Mouse (Mus musculus) embryonic fibroblast, embryonic 13.5 days (primary cell): Measurements from ENCODE around the gene Dip2b. TPM values are rescaled to one million over a fixed set of nuclear protein-coding genes. Genes with fewer than 3 reads are reported as not detected.

ENCODE experiments used
- H3K27ac ChIP-seq: 2 replicates; pipeline ENCODE4 v1.5.1; 2012; ENCODE audit warnings: low read length, control low read depth, inconsistent platforms; ENCODE audit not compliant: insufficient read depth
- H3K4me1 ChIP-seq: 2 replicates; pipeline ENCODE4 v1.6.1; 2011; ENCODE audit warnings: low read length; ENCODE audit not compliant: control insufficient read depth, insufficient read depth
- H3K4me3 ChIP-seq: 2 replicates; pipeline ENCODE4 v1.5.1; 2011; ENCODE audit warnings: mild to moderate bottlenecking, control low read depth, low read length; ENCODE audit not compliant: insufficient read depth
- CTCF ChIP-seq: IDR thresholded peaks from 2 replicates; pipeline ENCODE4 v1.5.1; 2011; ENCODE audit warnings: mild to moderate bottlenecking, control low read depth, low read length, moderate library complexity, borderline replicate concordance; ENCODE audit not compliant: insufficient read depth
- POLR2A ChIP-seq: IDR thresholded peaks from 2 replicates; pipeline ENCODE4 v1.6.1; 2011; ENCODE audit warnings: low read depth, mild to moderate bottlenecking, control low read depth, low read length, moderate library complexity
- polyA plus RNA-seq: library from polyadenylated mRNA; stranded (reverse); fragments of >200 nt; gene quantifications from 2 replicates; pipeline ENCODE4 v1.2.4, GENCODE M21; 2011; ENCODE audit warnings: low read depth; ENCODE audit not compliant: missing spikeins, insufficient read length

Dip2b gene
- polyA plus RNA-seq: 19.2 and 20.6 TPM in 2 replicates

- Histone ChIP-seq H3K4me1 (peaks cover 5% of the 10 kb centered on the region), H3K27ac (peak within 1 kb of the TSS; percentile 70), H3K4me3 (peak within 1 kb of the TSS; percentile 80)
- TF ChIP-seq CTCF (peak; percentile 97), POLR2A (peak; percentile 58)
Measured at GRCm38 (mm10) chr15:100038470-100038971, at the start of gene Dip2b. TSS of gene Dip2b (plus strand) at chr15:100038664.

- H3K4me1 ChIP-seq: no peaks in the 10 kb centered on the region
- no peak overlapping the region for H3K27ac ChIP-seq
- H3K4me3 ChIP-seq: no peak overlapping the region
- TF ChIP-seq CTCF: no peak
Measured at GRCm38 (mm10) chr15:99993100-99993499, 45.4 kb upstream of the Dip2b start.

GRCm38 (mm10) chr15:99997114-99997804 lies 41.2 kb upstream of the Dip2b start:
- TF ChIP-seq CTCF: no peak
- H3K27ac ChIP-seq: no peak overlapping the region
- no peak overlapping the region for H3K4me3 ChIP-seq
- no peaks in the 10 kb centered on the region for H3K4me1 ChIP-seq

- no peaks in the 10 kb centered on the region for H3K4me1 ChIP-seq
- TF ChIP-seq POLR2A: no peak
- no peak for TF ChIP-seq CTCF
- H3K27ac ChIP-seq: no peak overlapping the region
- H3K4me3 ChIP-seq: no peak overlapping the region
Measured at GRCm38 (mm10) chr15:99999390-99999789, 39.1 kb upstream of the Dip2b start.

GRCm38 (mm10) chr15:100004677-100005273 lies 33.7 kb upstream of the Dip2b start:
- Histone ChIP-seq H3K4me1 (no peaks in the 10 kb centered on the region), H3K27ac (no peak overlapping the region), H3K4me3 (no peak overlapping the region)
- TF ChIP-seq CTCF (no peak), POLR2A (no peak)

GRCm38 (mm10) chr15:100006180-100006579 lies 32.3 kb upstream of the Dip2b start:
- H3K4me3 ChIP-seq: no peak overlapping the region
- no peak for TF ChIP-seq POLR2A
- TF ChIP-seq CTCF: no peak
- no peak overlapping the region for H3K27ac ChIP-seq
- no peaks in the 10 kb centered on the region for H3K4me1 ChIP-seq

- Histone ChIP-seq H3K4me3 (no peak overlapping the region), H3K4me1 (peaks cover 2% of the 10 kb centered on the region; the same call in 1 of the 2 replicates), H3K27ac (no peak overlapping the region)
- TF ChIP-seq CTCF (no peak), POLR2A (no peak)
Measured at GRCm38 (mm10) chr15:100018280-100018899, 20.1 kb upstream of the Dip2b start.

GRCm38 (mm10) chr15:100021175-100021574 lies 17.3 kb upstream of the Dip2b start:
- Histone ChIP-seq H3K4me1 (peaks cover 4% of the 10 kb centered on the region), H3K27ac (no peak overlapping the region), H3K4me3 (no peak overlapping the region)
- TF ChIP-seq CTCF (no peak), POLR2A (no peak)

- Histone ChIP-seq H3K4me1 (peaks cover 4% of the 10 kb centered on the region), H3K27ac (no peak overlapping the region), H3K4me3 (no peak overlapping the region)
- TF ChIP-seq CTCF (no peak), POLR2A (no peak)
Measured at GRCm38 (mm10) chr15:100022923-100023322, 15.5 kb upstream of the Dip2b start.
